Mouse (Mus musculus) embryo, embryonic 9.5 days (tissue): ENCODE results near the gene Acaca.

Source experiments
- DNase-seq: peaks from one replicate; pipeline ENCODE4 v3.0.0-alpha.2; 2017; ENCODE audit errors: extremely low spot score

The Acaca gene

DNA sequence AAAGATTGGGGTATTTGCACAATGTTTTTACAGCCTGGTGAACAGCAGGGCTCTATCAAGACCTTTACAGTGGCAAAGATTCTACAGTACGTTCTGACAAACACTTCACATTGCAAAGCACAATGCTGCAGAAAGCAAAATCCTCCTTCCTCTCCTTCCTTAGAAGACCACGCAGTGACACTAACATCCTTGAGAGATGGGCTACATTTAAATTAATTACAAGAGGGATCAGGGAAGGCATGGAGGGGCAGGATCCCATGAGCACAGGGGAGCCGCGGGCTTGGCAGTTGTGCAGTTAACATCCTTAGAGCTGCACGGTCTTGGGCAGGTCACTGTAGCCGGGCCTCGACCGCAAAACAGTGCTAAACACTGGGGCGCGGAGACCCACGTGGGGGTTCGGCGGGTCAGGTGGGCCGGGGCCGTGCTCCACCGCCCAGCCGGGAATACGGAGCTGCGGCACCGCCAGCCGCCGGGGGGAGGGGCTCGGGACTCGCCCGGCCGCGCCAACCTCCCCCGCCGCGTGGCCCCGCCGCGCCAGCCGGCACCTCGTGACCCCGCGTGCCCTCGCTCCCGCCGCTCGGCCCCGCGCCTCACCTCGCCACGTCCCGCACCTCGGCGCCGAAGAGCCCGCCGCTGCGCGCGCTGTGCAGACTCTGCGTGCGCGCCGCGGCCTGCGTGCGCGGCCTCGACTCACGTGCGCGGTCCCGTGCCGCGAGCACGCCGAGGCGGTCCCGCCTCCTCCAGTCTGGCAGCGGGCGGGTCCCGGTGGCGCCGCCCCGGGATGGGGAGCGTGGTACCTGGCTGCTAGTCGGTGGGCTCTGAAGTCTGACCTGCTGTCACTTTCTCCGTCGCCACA is at the start of gene Acaca, which contains the start of gene Tada2a:
Gene Acaca, plus strand, starts transcription at position 730 of the 856 bp plus-strand sequence.
Gene Tada2a, minus strand, starts transcription at position 658 of the 856 bp plus-strand sequence.
- peak; percentile 87 for DNase-seq

DNA sequence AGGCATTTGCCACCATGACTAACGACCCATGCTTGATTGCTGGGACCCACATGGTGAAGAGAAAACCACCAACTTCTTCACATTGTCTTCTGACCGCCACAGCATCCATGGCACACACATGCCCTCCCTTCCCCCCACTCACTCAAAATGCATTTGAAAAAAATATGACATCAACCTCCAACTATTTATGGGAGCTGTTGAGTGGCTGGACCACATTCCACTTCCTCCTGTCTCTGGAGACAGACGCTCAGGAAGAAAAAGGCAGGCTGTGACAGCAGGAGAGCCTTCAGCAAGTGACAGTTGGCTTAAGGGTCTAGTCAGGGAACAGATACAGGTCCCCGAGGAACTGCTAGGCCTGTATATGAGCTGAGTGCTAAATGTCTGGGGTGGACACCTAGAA is 49.6 kb upstream of the Acaca start:
- no peak for DNase-seq

- DNase-seq, result no peak
Measured at GRCm38 (mm10) chr11:84080327-84080726, 49.1 kb upstream of the Acaca start.

DNA sequence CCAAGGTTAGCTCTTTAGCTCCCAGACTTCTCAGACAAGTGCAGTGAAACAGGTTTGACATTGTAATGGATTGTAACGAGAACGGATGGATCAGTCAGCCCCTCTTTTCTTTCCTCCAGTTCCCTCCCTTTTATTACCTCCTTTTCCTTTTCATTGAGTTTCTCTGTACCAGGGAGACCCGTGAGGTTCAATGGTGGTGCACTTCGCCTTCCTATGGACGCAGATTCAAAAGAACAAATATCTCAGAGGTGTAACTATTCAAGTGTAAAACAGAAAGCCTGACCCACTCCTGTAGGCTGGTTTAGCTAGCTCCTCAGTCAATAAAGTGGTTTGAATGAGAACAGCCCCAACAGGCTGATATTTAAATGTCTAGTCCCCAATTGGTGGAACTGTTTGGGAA is 47.6 kb upstream of the Acaca start:
- no peak for DNase-seq

GRCm38 (mm10) chr11:84090572-84090971 is 38.9 kb upstream of the Acaca start:
- DNase-seq, result no peak

- DNase-seq, result no peak
Measured at GRCm38 (mm10) chr11:84095084-84095483, 34.4 kb upstream of the Acaca start.

- DNase-seq, result no peak
Measured at GRCm38 (mm10) chr11:84097251-84097998, 32.0 kb upstream of the Acaca start.

DNA sequence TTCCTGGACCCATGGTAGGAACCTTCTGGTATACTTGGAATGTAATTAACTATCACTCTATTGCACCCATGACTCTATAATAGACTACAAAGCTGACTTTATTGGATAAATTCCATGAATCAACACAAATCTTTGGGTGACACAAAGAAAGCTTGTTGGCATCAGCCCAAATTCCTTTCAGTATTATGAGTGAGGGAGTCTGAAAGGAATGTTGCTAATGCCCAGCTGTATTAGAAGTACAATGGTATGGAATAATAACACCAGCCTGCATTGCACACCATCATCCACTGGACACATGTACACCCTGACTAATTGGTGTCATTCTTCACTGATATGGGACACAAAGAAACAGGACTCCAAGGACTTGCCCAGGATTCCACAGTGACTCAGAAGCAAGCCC is 28.3 kb upstream of the Acaca start:
- no peak for DNase-seq

DNA sequence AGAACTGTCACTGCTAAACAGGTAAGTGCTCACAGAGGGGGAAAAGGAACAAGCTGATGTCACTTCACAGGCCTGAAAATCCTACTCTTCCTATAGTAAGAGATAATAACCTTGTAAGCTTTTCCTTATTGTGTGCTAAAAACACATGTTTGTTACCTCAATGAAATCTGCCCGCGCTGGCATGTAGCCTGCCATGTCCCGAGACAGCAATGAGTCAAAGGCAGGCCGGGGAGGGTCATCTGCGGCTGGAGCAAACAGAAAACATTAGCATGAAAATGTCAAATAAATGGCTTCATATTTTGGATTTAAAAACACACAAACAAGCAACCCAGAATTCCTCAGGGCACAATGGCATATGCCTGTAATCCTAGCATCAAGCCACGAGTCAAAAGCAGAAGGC is 25.4 kb upstream of the Acaca start:
- no peak for DNase-seq

- DNase-seq, result no peak
Measured at GRCm38 (mm10) chr11:84107137-84107536, 22.3 kb upstream of the Acaca start.

DNA sequence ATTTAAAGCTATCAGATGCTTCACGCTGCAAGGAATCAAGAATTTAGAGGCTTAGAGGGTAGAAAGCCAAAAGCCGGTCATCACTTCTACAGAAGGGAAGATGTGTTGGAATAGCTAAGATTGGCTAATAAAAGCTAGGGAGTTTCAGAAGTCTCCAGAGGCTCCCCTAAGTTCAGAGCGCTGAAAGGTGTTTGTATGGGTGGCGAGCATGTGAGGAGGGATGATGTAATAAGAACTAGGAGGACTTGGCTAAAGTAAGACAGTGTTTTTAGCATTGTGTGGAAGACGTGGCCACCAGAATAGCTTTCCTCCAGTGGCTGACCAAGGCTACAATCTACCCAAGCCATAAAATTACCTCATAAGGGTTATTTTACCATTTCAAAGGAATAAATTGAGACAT is 15.8 kb upstream of the Acaca start:
- no peak for DNase-seq

DNA sequence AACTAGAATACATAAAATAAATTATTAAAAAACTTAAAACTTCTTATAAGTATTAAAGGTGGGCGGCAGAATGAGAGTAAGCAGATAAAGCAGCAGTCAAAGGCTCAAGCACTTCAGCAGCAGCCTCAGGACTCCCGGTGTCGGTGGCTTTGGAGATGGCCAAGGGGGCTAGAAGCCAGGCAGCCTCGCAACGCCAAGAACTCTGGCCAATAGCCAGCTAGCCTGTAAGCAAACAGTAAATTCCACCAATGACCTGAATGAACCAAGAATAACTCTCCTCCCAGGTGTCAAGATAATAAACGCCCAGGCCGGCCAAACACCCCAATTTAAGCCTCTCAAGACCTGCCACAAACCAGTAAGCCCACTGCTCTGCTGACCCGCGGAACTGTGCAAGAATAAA is 13.8 kb upstream of the Acaca start:
- no peak for DNase-seq

- DNase-seq, result no peak
Measured at GRCm38 (mm10) chr11:84116221-84116620, 13.3 kb upstream of the Acaca start.

DNA sequence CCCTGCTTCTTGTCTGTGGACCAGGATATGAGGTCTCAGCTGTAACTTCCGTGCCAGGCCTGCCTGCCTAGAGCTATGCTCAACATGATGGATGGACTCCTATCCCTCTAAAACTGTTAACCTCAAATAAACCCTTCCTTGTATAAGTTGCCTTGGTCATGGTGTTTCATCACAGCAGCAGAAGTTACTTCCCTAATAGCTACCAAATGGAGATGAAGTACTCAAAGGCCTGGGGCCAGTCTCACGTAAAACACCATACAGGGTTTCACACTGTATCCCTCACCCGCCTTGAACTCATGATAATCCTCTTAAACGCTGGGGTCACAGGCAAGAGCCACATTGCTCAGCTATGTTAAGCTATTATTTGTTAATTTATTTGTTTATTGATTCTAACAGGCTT is 12.0 kb upstream of the Acaca start:
- DNase-seq, result no peak

DNA sequence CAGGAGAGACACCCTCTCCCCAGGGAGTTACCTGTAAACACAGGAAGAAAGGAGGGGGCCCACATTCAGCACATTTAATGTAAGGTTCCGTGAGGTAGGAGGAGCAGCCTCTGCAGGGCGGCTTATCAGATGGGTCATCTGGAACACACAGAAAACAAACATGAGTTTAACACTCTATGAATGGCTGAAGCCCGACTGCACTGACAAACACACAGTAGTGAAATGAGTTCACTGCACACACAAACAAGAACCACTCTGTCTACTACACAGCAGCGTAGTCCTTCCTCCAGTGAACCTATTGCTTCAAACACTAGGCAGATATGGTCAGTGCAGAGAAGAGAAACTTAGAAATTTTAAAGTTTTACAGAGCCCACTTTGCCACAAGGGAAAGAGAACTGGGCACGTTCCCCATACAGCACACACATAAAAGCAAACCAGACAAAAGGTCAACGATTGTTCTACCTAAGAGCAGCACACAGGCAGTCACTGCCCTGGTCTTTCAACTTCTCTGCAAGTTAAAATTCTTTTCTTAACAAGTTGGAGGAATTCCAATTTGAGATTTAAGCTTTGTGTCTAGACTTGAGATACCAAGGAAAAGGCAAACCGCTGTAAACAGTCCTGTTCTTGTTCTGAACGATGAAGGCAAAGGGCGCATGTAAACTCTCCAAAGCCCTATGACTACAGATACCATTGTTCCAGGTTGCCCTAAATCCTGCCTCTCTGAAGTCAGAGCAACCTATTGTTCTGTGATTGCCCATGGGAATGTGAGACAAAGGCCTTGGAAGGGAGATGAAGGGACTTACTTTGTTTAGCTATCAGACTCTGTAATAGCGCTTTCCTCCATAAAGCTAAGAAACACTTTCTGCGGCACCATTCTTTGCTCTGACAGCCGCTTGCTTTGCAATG is 8.2 kb upstream of the Acaca start:
- no peak for DNase-seq

GRCm38 (mm10) chr11:84127977-84128376 is 1.5 kb upstream of the Acaca start:
- DNase-seq, result no peak

DNA sequence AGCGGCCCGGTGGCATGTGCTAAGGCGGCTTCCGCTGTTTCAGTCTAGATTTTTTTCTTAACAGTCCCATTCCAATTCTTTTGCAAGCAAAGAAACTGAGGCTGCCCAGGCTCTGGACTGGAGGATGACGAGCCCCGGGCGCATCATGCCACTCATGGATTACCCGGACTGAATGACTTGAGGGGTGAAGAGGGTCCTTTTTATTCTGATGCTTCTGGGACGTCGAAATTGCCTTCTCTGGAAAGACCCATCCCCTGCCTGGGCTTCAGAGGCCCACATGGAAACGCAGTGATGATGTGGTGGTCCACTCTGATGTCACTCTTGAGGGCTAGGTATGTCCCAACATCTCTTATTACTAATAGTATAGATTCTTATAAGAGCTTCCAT is 320 bp downstream of the Acaca start:
- DNase-seq, result no peak

DNA sequence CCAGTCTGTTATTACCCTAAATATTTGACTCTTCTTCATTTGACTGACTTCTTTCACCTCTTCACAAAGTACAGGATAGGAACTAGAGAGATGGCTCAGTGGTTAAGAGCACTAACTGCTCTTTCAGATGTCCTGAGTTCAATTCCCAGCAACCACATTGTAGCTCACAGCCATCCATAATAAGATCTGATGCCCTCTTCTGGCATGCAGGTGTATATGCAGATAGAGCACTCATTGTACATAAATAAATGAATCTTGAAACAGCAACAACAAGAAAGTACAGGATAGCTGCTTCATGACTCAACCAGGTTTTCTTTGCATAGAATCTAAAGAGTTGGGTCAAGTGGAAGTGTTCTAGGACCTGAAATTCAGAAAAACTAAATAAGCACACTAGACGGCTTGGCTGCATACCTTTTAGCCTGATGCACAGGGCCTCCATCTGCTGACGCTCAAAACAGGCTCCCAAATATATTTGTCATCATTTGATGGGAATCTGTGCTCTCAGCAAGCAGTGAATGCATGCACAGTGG is 4.9 kb downstream of the Acaca start:
- DNase-seq, result no peak

DNA sequence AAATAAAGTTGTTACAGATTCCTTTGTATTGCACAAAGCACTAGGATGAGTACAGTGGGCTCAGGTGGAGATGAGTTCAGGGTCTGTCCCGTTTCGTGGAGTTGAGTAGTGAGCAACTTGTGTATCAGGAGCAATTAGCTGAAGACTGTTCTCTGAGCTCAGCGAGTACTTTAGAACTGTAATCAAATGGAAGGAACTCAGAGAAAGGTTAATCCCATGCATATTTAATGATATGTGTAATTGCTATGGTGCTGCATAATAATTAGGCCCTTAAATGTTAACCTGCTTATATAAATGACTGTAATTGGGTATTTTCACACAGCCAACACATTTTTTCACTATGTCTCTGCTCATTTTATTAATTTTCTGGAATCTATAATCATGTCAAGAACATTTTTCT is 7.0 kb downstream of the Acaca start:
- no peak for DNase-seq

- peak; percentile 45 for DNase-seq
Measured at GRCm38 (mm10) chr11:84141752-84142151, 12.3 kb downstream of the Acaca start.

- DNase-seq, result no peak
Measured at GRCm38 (mm10) chr11:84145201-84145798, 15.8 kb downstream of the Acaca start.
